Mouse (Mus musculus) liver, embryonic 16.5 days (tissue): ENCODE measurements at regions not wholly inside any gene's neighbourhood (a gene's known extent, or its start where the extent isn't known, plus 50 kb on each side); places are given as distances from the start of the nearest gene placed in this dataset.

Experiments used
- ATAC-seq: fragments of 200-750 bp; cut with Nextera tagmentation; 2 replicates; pipeline ENCODE4 v1.8.0; 2017; ENCODE audit warnings: low read depth, mild to moderate bottlenecking, moderate number of reproducible peaks, moderate library complexity
- H3K27ac ChIP-seq: fragments of 300-500 bp; sonication (generic); 2 replicates; pipeline ENCODE4 v1.5.1; 2014; ENCODE audit warnings: mild to moderate bottlenecking, low read length
- H3K27me3 ChIP-seq: fragments of 300-500 bp; sonication (generic); 2 replicates; pipeline ENCODE4 v1.6.1; 2014; ENCODE audit warnings: low read depth, low read length, mixed read lengths; ENCODE audit not compliant: control insufficient read depth, insufficient read depth
- H3K36me3 ChIP-seq: fragments of 300-500 bp; sonication (generic); 2 replicates; pipeline ENCODE4 v1.6.1; 2014; ENCODE audit warnings: mild to moderate bottlenecking; ENCODE audit not compliant: control insufficient read depth, insufficient read depth
- H3K4me1 ChIP-seq: fragments of 300-500 bp; sonication (generic); 2 replicates; pipeline ENCODE4 v1.6.1; 2014; ENCODE audit warnings: low read depth, low read length, mixed read lengths; ENCODE audit not compliant: control insufficient read depth
- H3K4me2 ChIP-seq: fragments of 300-500 bp; sonication (generic); 2 replicates; pipeline ENCODE4 v1.6.1; 2014; ENCODE audit warnings: low read depth, low read length, mixed read lengths
- H3K4me3 ChIP-seq: fragments of 300-500 bp; sonication (generic); 2 replicates; pipeline ENCODE4 v1.5.1; 2014; ENCODE audit warnings: low read depth, mild to moderate bottlenecking, low read length
- H3K9ac ChIP-seq: fragments of 300-500 bp; sonication (generic); 2 replicates; pipeline ENCODE4 v1.6.1; 2014; ENCODE audit warnings: low read depth, low read length
- H3K9me3 ChIP-seq: fragments of 300-500 bp; sonication (generic); replicated peaks from 2 replicates; pipeline ENCODE4 v1.6.1; 2016; ENCODE audit warnings: low read length; ENCODE audit not compliant: control insufficient read depth
- WGBS: fragments of 180-500 bp; shearing (Covaris S2); extraction: QIAGEN DNeasy Blood & Tissue Kit; methylation state at CpG from one replicate; pipeline ENCODE4 v1.1.7; 2014; ENCODE audit not compliant: insufficient replicate concordance; 5-methylcytosine and 5-hydroxymethylcytosine counted together

DNA sequence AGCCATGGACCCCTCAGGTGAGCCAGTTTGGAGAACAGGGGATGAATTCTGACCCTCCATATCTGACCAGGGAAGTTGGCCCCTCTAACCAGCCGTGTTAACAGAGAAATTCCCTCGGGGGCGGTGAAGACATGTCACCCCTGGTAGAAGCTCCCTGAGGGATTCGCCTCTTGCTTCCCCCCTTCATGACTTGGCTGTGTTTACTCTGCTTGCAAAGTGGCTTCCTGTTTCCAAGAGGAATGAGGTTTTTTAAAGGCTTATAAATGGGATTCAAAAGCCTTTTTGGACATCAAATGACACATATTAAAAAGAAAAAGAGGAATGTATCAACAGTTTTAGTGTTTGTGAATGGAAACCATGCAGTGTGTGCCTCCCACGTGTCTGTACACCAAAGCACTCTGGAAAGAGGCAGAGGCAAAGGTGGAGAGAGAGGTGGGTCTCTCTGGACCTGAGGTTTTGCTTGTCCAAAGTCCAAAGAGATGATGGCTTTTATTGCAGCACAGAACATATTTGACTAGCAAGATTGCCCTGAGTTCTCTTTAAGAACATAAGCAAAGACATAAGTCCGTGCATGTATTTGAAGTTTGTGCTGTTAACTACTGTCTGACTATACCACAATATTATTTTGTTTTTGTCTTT, 308.9 kb upstream of the Tbx3 start:
- Histone ChIP-seq H3K9me3 (no peaks in the 10 kb centered on the region), H3K4me3 (no peak overlapping the region), H3K4me1 (no peaks in the 10 kb centered on the region), H3K27ac (no peak overlapping the region), H3K27me3 (no peaks in the 10 kb centered on the region), H3K36me3 (no peaks in the 10 kb centered on the region), H3K4me2 (no peak overlapping the region), H3K9ac (no peak overlapping the region)
- ATAC-seq, result no peak
- 47% methylated on average over 6 of the region's 6 CpGs for WGBS

DNA sequence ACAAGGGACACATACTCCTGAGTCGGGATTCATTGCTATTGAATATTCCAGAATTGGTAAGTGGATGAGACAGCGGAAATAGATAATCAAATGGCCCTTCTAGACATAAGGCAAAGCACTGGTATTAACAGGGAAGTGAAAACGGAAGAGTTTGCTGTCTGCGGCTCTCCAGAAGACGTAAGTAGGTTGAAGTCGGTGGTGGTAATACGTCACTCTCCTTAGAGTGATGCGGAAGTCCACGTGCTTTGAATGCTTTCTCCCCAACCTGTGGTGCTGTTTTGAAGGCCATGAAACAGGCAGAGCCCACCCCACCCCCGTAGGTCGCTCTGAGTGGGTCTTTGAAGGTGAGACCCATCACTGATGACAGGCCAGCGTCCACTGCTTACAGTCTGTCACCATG, 308.0 kb upstream of the Tbx3 start:
- H3K9ac ChIP-seq, result no peak overlapping the region
- no peak for ATAC-seq
- H3K4me2 ChIP-seq, result no peak overlapping the region
- H3K27me3 ChIP-seq, result no peaks in the 10 kb centered on the region
- H3K36me3 ChIP-seq, result no peaks in the 10 kb centered on the region
- no peak overlapping the region for H3K4me3 ChIP-seq
- H3K9me3 ChIP-seq, result no peaks in the 10 kb centered on the region
- 48% methylated on average over 12 of the region's 12 CpGs for WGBS
- no peak overlapping the region for H3K27ac ChIP-seq
- H3K4me1 ChIP-seq, result no peaks in the 10 kb centered on the region

DNA sequence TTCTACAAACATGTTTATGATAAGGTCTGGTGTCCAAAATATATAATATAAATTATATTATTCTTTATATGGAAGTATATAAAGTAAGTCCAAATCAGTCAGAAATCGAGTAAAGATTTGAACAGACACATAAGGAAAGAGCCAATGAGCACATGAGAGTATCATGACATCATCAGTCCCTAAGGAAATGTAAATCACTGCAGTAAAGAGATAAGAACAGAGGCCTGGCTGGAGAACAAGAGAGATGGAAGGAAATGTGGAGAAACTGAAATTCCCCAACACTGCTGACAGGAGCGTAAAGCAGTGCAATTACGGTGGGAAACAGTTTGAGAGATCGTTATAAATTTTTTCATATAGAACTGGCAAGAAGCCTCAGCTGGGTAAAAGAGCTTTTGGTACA, 306.2 kb upstream of the Tbx3 start:
- Histone ChIP-seq H3K9me3 (no peaks in the 10 kb centered on the region), H3K4me3 (no peak overlapping the region), H3K9ac (no peak overlapping the region), H3K4me2 (no peak overlapping the region), H3K4me1 (no peaks in the 10 kb centered on the region), H3K27ac (no peak overlapping the region), H3K36me3 (no peaks in the 10 kb centered on the region), H3K27me3 (no peaks in the 10 kb centered on the region)
- WGBS, result 39% methylated on average over 4 of the region's 4 CpGs
- no peak for ATAC-seq

DNA sequence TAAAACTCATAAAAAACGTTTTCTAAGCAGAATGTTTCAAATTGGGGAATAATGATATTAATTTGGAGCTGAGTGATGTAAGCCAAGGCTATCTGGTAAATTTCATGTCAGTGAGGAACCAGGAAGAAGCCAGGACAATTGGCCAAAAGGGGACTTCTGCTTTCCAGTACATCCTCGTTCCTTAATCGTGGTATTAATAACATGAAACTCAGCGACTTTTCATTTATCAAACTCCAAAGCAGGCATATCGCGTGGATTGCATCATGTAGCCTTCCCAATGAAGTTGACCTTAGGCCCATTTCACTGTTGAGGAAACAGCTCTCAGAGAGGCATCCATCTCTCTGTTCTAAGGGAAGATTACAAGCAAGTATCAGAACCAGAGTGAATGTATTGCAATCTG, 305.3 kb upstream of the Tbx3 start:
- Histone ChIP-seq H3K27me3 (no peaks in the 10 kb centered on the region), H3K27ac (no peak overlapping the region), H3K36me3 (no peaks in the 10 kb centered on the region), H3K9me3 (no peaks in the 10 kb centered on the region), H3K4me3 (no peak overlapping the region), H3K4me2 (no peak overlapping the region), H3K4me1 (no peaks in the 10 kb centered on the region), H3K9ac (no peak overlapping the region)
- WGBS, result 39% methylated on average over 6 of the region's 6 CpGs
- no peak for ATAC-seq

DNA sequence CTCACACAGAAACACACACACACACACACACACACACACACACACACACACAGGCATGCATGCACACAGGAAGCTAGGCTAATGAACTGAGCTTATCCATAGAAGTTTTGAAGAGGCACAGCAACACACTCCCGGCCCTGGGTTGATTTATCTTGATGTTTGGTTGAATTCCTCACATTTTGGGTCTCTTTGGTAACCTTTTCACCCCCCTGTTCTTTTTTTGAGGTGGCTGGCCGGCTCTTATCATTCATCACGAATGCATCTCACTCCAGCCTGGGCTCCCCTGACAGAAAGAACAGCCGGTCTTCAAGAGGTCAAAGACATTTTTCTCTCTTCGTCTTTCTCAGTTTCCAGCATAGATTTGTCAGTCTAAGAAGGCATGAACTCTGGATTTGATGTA, 304.2 kb upstream of the Tbx3 start:
- WGBS, result 33% methylated on average over 5 of the region's 5 CpGs
- Histone ChIP-seq H3K4me2 (no peak overlapping the region), H3K9me3 (no peaks in the 10 kb centered on the region), H3K27me3 (no peaks in the 10 kb centered on the region), H3K4me1 (no peaks in the 10 kb centered on the region), H3K4me3 (no peak overlapping the region), H3K36me3 (no peaks in the 10 kb centered on the region), H3K27ac (no peak overlapping the region), H3K9ac (no peak overlapping the region)
- ATAC-seq, result no peak

DNA sequence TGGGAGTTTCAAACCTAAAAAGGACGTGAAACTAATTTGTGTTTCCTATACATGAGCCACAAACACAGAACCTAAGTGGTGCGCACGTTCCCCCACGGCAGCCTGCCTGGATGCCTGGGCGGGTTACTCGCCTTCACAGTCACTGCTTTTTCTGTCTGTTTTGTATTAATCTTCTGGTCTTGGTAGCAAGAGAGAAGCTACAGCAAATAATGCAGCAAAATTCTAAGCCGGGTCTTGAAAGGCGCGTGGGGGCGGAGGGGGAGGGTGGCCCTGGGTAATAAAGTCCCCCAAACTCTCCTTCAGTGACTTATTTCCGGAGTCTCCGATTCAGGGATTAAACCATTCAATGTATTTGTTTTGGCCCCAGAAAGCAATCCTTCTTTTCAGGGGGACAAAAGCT, 300.0 kb upstream of the Tbx3 start:
- H3K27ac ChIP-seq, result no peak overlapping the region
- no peak overlapping the region for H3K9ac ChIP-seq
- ATAC-seq, result no peak
- H3K36me3 ChIP-seq, result no peaks in the 10 kb centered on the region
- H3K4me1 ChIP-seq, result no peaks in the 10 kb centered on the region
- no peaks in the 10 kb centered on the region for H3K9me3 ChIP-seq
- no peaks in the 10 kb centered on the region for H3K27me3 ChIP-seq
- WGBS, result 72% methylated on average over 12 of the region's 12 CpGs
- H3K4me2 ChIP-seq, result no peak overlapping the region
- H3K4me3 ChIP-seq, result no peak overlapping the region

DNA sequence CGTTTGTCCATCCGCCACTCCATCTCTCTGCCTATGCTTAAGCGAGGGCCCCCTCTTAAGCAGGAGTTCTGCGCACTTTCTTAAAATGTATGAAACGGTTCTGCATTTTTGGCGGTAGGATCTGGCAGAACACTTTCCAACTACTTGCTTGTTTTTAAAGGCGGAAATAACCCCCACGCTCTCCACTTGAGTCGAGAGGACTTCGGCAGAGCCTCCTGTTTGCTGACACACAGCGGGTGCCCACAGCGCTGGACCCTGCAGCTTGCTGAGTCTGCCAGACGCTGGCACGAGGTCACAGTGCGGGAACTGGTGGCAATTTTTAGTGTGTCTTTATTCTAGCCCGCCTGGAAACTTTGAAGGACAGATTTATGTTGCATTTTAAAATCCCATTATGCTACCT, 299.5 kb upstream of the Tbx3 start:
- no peak for ATAC-seq
- no peaks in the 10 kb centered on the region for H3K9me3 ChIP-seq
- no peak overlapping the region for H3K4me3 ChIP-seq
- H3K4me2 ChIP-seq, result no peak overlapping the region
- 45% methylated on average over 16 of the region's 16 CpGs for WGBS
- no peak overlapping the region for H3K9ac ChIP-seq
- H3K36me3 ChIP-seq, result no peaks in the 10 kb centered on the region
- H3K27ac ChIP-seq, result no peak overlapping the region
- no peaks in the 10 kb centered on the region for H3K27me3 ChIP-seq
- no peaks in the 10 kb centered on the region for H3K4me1 ChIP-seq

DNA sequence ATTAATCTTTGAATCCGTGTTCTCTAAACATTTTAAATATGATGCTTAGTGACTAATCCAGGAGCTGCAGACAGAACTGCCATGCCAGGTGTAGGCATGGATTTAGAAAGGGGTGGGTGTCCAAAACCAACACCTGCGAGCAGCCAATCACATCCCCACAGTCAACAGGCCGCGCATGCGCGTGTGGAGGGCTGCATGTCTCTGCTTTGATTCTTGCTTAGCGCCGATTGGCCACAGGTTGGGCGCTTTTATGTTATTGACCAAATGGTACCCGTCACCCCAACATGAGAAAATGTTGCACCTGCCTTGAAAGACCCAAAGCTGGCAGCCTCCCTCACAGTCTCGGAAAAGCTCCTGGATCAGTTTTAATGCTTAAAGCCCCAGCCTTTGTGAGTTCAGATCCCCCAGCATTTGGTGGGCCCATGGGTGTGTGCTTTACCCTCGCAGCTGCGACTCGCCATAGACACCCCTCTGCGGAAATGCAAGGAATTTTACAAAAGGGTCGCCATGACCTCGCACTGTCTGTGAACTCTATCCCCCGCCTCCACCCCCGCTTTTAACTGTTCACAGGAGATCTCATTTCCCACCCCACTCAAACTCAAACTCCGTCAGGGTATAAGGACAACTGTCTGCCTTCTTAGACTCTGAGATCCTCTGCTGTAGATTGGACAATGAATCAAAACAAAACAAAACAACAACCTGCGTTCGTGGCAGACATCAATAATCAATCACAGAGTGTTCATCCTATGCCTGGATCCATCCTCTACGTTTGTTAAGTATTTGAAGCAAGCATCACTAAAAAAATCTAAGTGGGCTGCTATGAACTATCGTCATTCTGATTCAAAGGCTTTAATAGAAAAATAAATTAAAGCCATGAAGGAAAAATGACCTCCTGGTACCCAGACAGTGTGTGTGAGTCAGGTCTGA, 296.4 kb upstream of the Tbx3 start:
- 76% methylated on average over 24 of the region's 24 CpGs for WGBS
- no peak overlapping the region for H3K27ac ChIP-seq
- no peak overlapping the region for H3K4me2 ChIP-seq
- no peaks in the 10 kb centered on the region for H3K4me1 ChIP-seq
- H3K4me3 ChIP-seq, result no peak overlapping the region
- no peak for ATAC-seq
- no peaks in the 10 kb centered on the region for H3K9me3 ChIP-seq
- no peaks in the 10 kb centered on the region for H3K27me3 ChIP-seq
- no peak overlapping the region for H3K9ac ChIP-seq
- no peaks in the 10 kb centered on the region for H3K36me3 ChIP-seq

DNA sequence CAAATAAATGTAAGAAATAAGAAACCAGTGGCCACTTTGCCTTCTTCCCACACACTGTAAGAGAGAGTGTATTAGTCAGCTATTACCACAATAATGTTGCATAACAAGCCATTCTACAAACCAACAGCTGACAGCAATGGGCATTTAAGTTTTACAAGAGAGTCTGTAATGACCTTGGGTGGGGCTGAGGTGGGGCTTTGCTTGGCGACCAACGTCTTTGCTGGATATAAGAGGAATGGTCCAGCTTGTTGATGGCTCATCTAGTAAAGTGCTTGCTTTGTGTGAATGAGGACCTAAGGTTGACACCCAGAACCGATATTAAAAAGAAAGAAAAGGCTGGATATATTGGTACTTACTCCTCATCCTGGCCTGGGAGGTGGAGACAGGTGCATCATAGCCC, 295.6 kb upstream of the Tbx3 start:
- H3K4me2 ChIP-seq, result no peak overlapping the region
- 55% methylated on average over 3 of the region's 3 CpGs for WGBS
- no peak overlapping the region for H3K9ac ChIP-seq
- no peaks in the 10 kb centered on the region for H3K9me3 ChIP-seq
- H3K27me3 ChIP-seq, result no peaks in the 10 kb centered on the region
- H3K4me3 ChIP-seq, result no peak overlapping the region
- H3K36me3 ChIP-seq, result no peaks in the 10 kb centered on the region
- no peak overlapping the region for H3K27ac ChIP-seq
- no peaks in the 10 kb centered on the region for H3K4me1 ChIP-seq
- ATAC-seq, result no peak
